Mouse (Mus musculus) forebrain, embryonic 15.5 days (tissue): ENCODE measurements around the gene St6galnac3. TPM values are rescaled to one million over a fixed set of nuclear protein-coding genes. Genes with fewer than 3 reads are reported as not detected.

Experiments
- ATAC-seq: fragments of 200-750 bp; cut with Nextera tagmentation; replicated peaks from 2 replicates; pipeline ENCODE4 v1.8.0; 2017; ENCODE audit warnings: mild to moderate bottlenecking, moderate TSS enrichment, moderate library complexity
- H3K27ac ChIP-seq: fragments of 300-500 bp; sonication (generic); replicated peaks from 2 replicates; pipeline ENCODE4 v1.5.1; 2015; ENCODE audit warnings: mild to moderate bottlenecking, inconsistent platforms
- H3K27me3 ChIP-seq: fragments of 300-500 bp; sonication (generic); 2 replicates; pipeline ENCODE4 v1.6.1; 2015; ENCODE audit warnings: inconsistent platforms
- H3K36me3 ChIP-seq: fragments of 300-500 bp; sonication (generic); 2 replicates; pipeline ENCODE4 v1.6.1; 2015; ENCODE audit warnings: mild to moderate bottlenecking, inconsistent platforms
- H3K4me1 ChIP-seq: fragments of 300-500 bp; sonication (generic); 2 replicates; pipeline ENCODE4 v1.6.1; 2015; ENCODE audit warnings: inconsistent platforms
- H3K4me2 ChIP-seq: fragments of 300-500 bp; sonication (generic); replicated peaks from 2 replicates; pipeline ENCODE4 v1.6.1; 2015; ENCODE audit warnings: mild to moderate bottlenecking, inconsistent platforms
- H3K4me3 ChIP-seq: fragments of 300-500 bp; sonication (generic); 2 replicates; pipeline ENCODE4 v1.5.1; 2015; ENCODE audit warnings: mild to moderate bottlenecking, inconsistent platforms
- H3K9ac ChIP-seq: fragments of 300-500 bp; sonication (generic); replicated peaks from 2 replicates; pipeline ENCODE4 v1.6.1; 2015; ENCODE audit warnings: mild to moderate bottlenecking, inconsistent platforms
- H3K9me3 ChIP-seq: fragments of 300-500 bp; sonication (generic); 2 replicates; pipeline ENCODE4 v1.6.1; 2016; ENCODE audit warnings: inconsistent platforms
- WGBS: fragments of 180-500 bp; shearing (Covaris S2); methylation state at CpG from one replicate; pipeline ENCODE4 v1.1.7; 2015; ENCODE audit warnings: mixed read lengths; 5-methylcytosine and 5-hydroxymethylcytosine counted together
- polyA plus RNA-seq: library from polyadenylated mRNA; unstranded; fragments of >200 nt; fragmentation: Nextera tagmentation; extraction: Ambion mirVana; gene quantifications from 2 replicates; pipeline ENCODE4 v1.2.1, GENCODE M21; 2015

St6galnac3 gene
- polyA plus RNA-seq, 1 experiment from 2014 or later, result 24.5 TPM

- Histone ChIP-seq H3K9me3 (no peaks in the 10 kb centered on the region), H3K9ac (no peak overlapping the region), H3K4me3 (no peak overlapping the region), H3K27ac (no peak overlapping the region), H3K36me3 (no peaks in the 10 kb centered on the region), H3K27me3 (no peaks in the 10 kb centered on the region), H3K4me1 (no peaks in the 10 kb centered on the region), H3K4me2 (no peak overlapping the region)
- ATAC-seq, result no peak
- WGBS, result 86% methylated on average over 6 of the region's 6 CpGs
Measured at GRCm38 (mm10) chr3:153749359-153749758, 24.4 kb upstream of the St6galnac3 start.

GRCm38 (mm10) chr3:153748293-153748692, 23.3 kb upstream of the St6galnac3 start:
- 87% methylated on average over 3 of the region's 3 CpGs for WGBS
- no peaks in the 10 kb centered on the region for H3K36me3 ChIP-seq
- H3K4me3 ChIP-seq, result no peak overlapping the region
- H3K4me1 ChIP-seq, result no peaks in the 10 kb centered on the region
- no peaks in the 10 kb centered on the region for H3K9me3 ChIP-seq
- no peak overlapping the region for H3K27ac ChIP-seq
- H3K9ac ChIP-seq, result no peak overlapping the region
- H3K4me2 ChIP-seq, result no peak overlapping the region
- ATAC-seq, result no peak
- H3K27me3 ChIP-seq, result no peaks in the 10 kb centered on the region

DNA sequence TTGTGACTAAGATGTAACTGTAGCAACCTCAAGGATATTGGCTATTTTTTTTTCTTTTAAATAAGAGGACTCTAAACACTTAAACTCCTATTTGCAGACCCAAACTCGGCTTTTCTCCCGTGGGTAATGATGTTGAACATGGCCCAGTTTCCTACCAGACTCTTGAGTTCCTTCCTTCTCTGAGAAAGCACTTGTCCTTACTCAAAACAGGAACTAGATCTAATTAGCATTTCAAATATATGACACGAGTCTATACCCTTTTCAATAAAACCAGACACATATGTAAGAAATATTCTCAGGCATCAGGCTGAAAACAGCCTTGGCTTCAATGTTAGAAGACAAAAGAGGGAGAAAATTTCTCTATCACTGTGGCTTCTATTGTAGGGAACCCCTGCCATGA, 20.1 kb upstream of the St6galnac3 start:
- Histone ChIP-seq H3K27ac (no peak overlapping the region), H3K4me1 (no peaks in the 10 kb centered on the region), H3K9me3 (no peaks in the 10 kb centered on the region), H3K27me3 (no peaks in the 10 kb centered on the region), H3K36me3 (no peaks in the 10 kb centered on the region), H3K4me3 (no peak overlapping the region), H3K4me2 (no peak overlapping the region), H3K9ac (no peak overlapping the region)
- no peak for ATAC-seq
- WGBS, result 70% methylated on average over 3 of the region's 3 CpGs

GRCm38 (mm10) chr3:153744447-153744846, 19.5 kb upstream of the St6galnac3 start:
- no peaks in the 10 kb centered on the region for H3K36me3 ChIP-seq
- H3K4me1 ChIP-seq, result no peaks in the 10 kb centered on the region
- ATAC-seq, result no peak
- no peaks in the 10 kb centered on the region for H3K9me3 ChIP-seq
- H3K27ac ChIP-seq, result no peak overlapping the region
- H3K4me3 ChIP-seq, result no peak overlapping the region
- H3K4me2 ChIP-seq, result no peak overlapping the region
- H3K9ac ChIP-seq, result no peak overlapping the region
- 89% methylated on average over 6 of the region's 6 CpGs for WGBS
- no peaks in the 10 kb centered on the region for H3K27me3 ChIP-seq

DNA sequence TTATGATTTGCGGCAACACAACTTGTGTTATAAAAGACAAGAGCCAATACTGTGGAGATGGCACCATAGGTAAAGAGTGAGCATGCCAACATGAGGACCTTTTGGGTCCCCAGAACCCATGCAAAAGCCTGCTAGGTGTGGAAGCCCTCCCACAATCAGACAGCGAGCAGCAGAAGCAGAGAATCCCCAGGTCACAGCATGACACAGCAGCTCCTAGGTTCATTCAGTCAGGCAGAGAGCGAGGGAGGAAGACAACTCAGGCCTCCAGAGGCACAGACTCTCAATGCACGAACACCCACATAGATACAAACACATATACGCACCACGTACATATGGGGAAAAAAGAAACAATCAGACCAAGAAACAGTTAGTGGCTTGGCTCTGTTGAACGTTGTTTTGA, 16.8 kb upstream of the St6galnac3 start:
- Histone ChIP-seq H3K9ac (no peak overlapping the region), H3K9me3 (no peaks in the 10 kb centered on the region), H3K27me3 (no peaks in the 10 kb centered on the region), H3K4me1 (peaks cover 3% of the 10 kb centered on the region; the same call in 1 of the 2 replicates), H3K4me2 (no peak overlapping the region), H3K4me3 (no peak overlapping the region), H3K36me3 (no peaks in the 10 kb centered on the region), H3K27ac (no peak overlapping the region)
- WGBS, result 91% methylated on average over 7 of the region's 7 CpGs
- ATAC-seq, result no peak

DNA sequence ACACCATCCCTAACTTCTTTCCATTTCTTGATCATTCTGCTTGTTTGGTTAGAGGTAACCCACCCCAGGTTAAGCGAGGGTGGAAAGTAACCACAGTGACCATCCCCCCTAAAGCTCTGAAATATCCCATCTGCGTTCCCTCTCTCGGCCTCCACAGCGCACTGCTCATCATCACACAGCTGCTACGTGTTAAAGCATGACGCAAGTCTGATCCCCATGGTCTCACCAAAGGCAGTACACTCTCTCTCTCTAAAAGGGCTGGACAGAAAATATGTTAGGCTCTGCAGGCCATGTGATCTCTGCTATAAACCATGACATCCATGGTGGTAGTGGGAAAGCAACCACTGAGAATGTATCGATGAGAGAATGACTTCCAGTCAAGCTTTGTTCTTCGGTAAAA, 14.4 kb upstream of the St6galnac3 start:
- H3K36me3 ChIP-seq, result no peaks in the 10 kb centered on the region
- no peak for ATAC-seq
- no peaks in the 10 kb centered on the region for H3K27me3 ChIP-seq
- H3K4me2 ChIP-seq, result no peak overlapping the region
- H3K4me1 ChIP-seq, result peaks cover 16% of the 10 kb centered on the region
- H3K9ac ChIP-seq, result no peak overlapping the region
- H3K27ac ChIP-seq, result no peak overlapping the region
- no peaks in the 10 kb centered on the region for H3K9me3 ChIP-seq
- H3K4me3 ChIP-seq, result no peak overlapping the region
- 91% methylated on average over 8 of the region's 8 CpGs for WGBS

GRCm38 (mm10) chr3:153738421-153738820, 13.4 kb upstream of the St6galnac3 start:
- H3K36me3 ChIP-seq, result no peaks in the 10 kb centered on the region
- ATAC-seq, result no peak
- 8% methylated on average over 10 of the region's 10 CpGs for WGBS
- H3K4me2 ChIP-seq, result no peak overlapping the region
- no peak overlapping the region for H3K4me3 ChIP-seq
- peaks cover 16% of the 10 kb centered on the region for H3K4me1 ChIP-seq
- no peaks in the 10 kb centered on the region for H3K27me3 ChIP-seq
- no peak overlapping the region for H3K9ac ChIP-seq
- no peak overlapping the region for H3K27ac ChIP-seq
- H3K9me3 ChIP-seq, result no peaks in the 10 kb centered on the region

- Histone ChIP-seq H3K4me2 (no peak overlapping the region), H3K9ac (no peak overlapping the region), H3K36me3 (no peaks in the 10 kb centered on the region), H3K9me3 (no peaks in the 10 kb centered on the region), H3K4me1 (peaks cover 16% of the 10 kb centered on the region), H3K27me3 (no peaks in the 10 kb centered on the region), H3K4me3 (no peak overlapping the region), H3K27ac (no peak overlapping the region)
- ATAC-seq, result no peak
- 58% methylated on average over 16 of the region's 16 CpGs for WGBS
Measured at GRCm38 (mm10) chr3:153736756-153737280, 11.8 kb upstream of the St6galnac3 start.

DNA sequence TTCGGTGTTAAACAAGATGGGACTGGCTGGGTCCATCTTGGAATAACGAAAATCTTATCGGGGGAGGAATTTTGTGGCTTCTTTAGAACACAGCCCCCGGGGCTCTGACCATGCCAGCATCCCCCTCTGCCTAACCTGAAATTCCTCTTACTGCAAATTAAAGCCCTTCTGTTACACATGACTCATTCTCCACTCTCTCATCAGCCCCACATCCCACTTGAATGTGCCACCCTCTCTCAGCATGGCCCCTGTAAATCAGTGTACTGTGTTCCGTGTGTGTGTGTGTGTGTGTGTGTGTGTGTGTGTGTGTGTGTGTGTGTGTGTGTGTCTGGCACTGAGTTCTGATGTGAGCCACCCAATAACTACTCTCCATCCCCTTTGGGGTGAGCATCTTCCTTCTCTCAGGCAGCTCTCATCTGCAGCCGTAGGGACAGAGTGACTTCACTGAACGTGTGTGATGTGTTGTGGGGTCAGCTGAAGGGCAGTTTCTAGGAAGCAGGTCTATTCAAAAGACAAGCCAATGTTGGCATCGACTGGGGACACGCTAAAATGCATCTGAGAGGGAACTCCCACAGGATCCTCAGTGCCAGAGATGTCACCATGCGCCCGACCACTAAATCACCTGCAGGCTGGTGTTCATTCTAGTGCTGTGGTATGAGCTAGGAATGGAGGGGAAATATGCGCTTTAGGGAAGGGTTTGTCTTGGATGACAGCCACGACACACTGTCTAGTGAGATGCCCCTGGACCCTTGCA, 11.0 kb upstream of the St6galnac3 start:
- Histone ChIP-seq H3K9ac (no peak overlapping the region), H3K4me1 (peaks cover 16% of the 10 kb centered on the region), H3K4me3 (no peak overlapping the region), H3K4me2 (no peak overlapping the region), H3K9me3 (no peaks in the 10 kb centered on the region), H3K27ac (no peak overlapping the region), H3K36me3 (no peaks in the 10 kb centered on the region), H3K27me3 (no peaks in the 10 kb centered on the region)
- WGBS, result 64% methylated on average over 13 of the region's 13 CpGs
- ATAC-seq, result no peak

DNA sequence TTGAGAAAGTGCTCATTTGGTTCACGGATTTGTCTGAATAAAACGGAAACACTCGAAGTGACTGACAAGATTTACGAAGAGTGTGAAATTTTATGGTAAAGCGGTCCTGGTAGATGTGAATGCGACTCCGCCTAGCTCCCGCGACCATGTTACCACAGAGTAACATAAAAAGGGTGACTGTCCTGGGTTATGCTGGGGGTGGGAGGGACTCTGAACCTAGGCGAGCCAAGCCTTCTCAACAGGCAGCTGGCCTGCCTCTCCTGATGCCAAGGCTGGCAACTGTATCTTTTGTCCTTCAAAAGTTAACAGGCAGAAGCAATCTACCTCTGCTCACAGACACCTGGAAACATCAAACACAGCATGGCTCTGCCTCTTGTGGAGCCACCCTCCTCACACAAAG, 9.8 kb upstream of the St6galnac3 start:
- Histone ChIP-seq H3K9ac (no peak overlapping the region), H3K4me2 (no peak overlapping the region), H3K27me3 (no peaks in the 10 kb centered on the region), H3K4me3 (no peak overlapping the region), H3K36me3 (no peaks in the 10 kb centered on the region), H3K9me3 (no peaks in the 10 kb centered on the region), H3K27ac (no peak overlapping the region), H3K4me1 (peaks cover 16% of the 10 kb centered on the region)
- no peak for ATAC-seq
- 47% methylated on average over 10 of the region's 10 CpGs for WGBS

GRCm38 (mm10) chr3:153733364-153734159, 8.6 kb upstream of the St6galnac3 start:
- H3K4me3 ChIP-seq, result no peak overlapping the region
- H3K4me1 ChIP-seq, result peaks cover 16% of the 10 kb centered on the region
- no peaks in the 10 kb centered on the region for H3K27me3 ChIP-seq
- no peaks in the 10 kb centered on the region for H3K36me3 ChIP-seq
- no peaks in the 10 kb centered on the region for H3K9me3 ChIP-seq
- no peak for ATAC-seq
- no peak overlapping the region for H3K4me2 ChIP-seq
- no peak overlapping the region for H3K27ac ChIP-seq
- H3K9ac ChIP-seq, result no peak overlapping the region
- 89% methylated on average over 4 of the region's 4 CpGs for WGBS

GRCm38 (mm10) chr3:153732749-153733148, 7.8 kb upstream of the St6galnac3 start:
- H3K4me3 ChIP-seq, result no peak overlapping the region
- no peaks in the 10 kb centered on the region for H3K36me3 ChIP-seq
- H3K27me3 ChIP-seq, result no peaks in the 10 kb centered on the region
- H3K9me3 ChIP-seq, result no peaks in the 10 kb centered on the region
- no peak overlapping the region for H3K9ac ChIP-seq
- no peak overlapping the region for H3K27ac ChIP-seq
- no peak for ATAC-seq
- WGBS, result 58% methylated on average over 6 of the region's 6 CpGs
- H3K4me2 ChIP-seq, result no peak overlapping the region
- H3K4me1 ChIP-seq, result peaks cover 16% of the 10 kb centered on the region
